Mouse (Mus musculus) induced T-regulatory cell, adult 2 months (primary cell): Measurements from ENCODE around the gene Manbal.

ENCODE experiments used
- DNase-seq: peaks from one replicate; pipeline ENCODE4 v3.0.0-alpha.2; 2012; ENCODE audit warnings: low read depth

Gene Manbal

DNA sequence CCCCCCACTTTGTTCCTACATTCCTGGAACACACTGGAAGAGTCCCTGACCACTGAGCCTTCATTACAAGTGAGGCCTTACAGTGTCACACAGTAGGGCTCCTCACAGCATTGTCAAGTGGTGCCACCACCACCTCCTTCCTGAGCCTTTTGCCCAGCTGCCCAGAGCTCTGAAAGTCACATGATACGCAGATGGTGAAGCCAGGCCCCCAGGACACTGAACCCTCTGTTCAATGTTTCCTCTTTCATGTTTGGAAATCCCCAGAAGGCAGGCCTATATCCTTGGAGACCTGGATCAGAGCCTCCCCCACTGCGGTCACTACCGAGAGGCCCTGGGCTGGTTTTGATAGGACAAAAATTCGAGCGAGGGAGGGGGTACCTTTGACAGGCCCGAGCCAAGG, 49.8 kb downstream of the Manbal start:
- DNase-seq = no peak

DNA sequence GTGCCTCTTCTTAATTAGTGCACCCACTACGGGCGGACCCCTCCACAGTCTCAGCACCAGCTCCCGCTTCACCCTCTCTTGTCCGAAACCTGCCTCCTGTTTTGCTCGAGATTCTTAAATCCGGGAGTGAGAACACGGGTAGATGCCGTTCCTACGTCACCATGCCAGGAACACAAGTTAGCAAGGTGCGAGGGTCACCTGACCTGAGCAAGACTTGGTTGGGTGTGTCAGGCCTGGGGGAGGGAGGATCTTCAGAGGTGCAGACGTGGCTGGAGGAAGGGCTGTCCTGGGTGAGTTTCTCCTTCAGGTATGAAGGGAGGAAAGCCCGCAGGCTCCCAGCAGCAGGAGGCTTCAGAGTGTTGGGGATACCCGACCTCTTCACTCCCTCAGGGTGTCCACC, 50.8 kb downstream of the Manbal start, which contains the start of gene Src:
TSS of gene Src (plus strand) at position 239 of the 400 bp plus-strand sequence.
- DNase-seq = peak; percentile 18

DNA sequence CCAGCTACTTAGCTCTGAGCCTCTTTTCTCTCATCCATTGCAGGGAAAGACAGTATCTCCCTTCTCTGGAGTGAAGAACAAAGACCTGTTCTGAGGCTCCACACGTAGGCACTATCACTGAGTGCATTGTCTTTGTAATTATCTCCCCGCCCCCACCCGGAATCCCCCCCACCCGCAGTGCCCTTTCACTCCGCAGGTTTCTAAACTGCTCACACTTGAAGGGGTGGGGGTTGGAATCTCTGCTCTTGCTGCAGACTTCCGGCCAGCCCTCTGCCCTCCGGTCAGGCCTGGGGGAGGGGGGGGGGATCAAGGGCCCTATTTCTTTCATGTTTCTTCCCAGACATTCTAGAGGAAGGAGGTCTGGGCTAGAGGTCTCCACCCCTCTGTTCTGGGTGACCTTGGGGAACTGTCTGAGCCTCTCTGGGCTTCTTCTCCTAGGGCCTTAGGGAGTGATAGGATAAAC, 51.2 kb downstream of the Manbal start:
- DNase-seq = peak; percentile 42

DNA sequence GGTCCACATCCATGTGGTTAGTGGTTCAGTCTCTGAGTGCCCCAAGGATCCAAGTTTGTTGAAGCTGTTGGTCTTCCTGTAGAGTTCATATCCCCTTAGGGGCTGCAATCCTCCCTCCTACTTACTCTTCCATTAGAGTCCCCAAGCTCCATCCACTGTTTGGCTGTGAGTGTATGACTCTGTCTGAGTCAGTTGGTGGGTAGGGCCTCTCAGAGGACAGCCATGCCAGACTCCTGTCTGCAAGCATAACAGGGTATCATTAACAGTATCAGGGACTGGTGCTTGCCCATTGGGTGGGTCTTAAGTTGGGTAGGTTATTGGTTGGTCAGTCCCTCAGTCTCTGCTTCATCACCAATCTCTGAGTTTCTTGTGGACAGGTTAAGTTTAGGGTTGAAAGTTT, 52.1 kb downstream of the Manbal start:
- DNase-seq = no peak

DNA sequence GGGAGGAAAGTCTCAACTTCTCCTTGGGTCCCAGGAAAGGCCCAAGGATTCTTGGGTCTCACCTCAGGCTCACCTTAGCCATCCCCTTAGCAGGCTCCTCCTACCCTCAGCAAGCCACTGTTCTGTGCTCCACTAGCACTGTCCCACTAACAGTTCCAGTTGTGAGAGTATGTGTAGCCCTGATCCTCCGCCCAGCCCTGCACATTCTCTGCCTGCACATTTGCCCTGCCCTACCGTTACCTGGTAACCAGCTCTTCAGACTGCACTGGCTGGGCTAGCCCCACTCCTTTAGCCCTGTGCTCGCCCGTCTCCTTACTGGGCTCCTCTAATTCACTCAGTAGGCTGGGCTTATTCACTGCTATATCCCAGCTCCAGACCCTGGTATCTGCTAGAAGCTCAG, 53.0 kb downstream of the Manbal start:
- DNase-seq = no peak

DNA sequence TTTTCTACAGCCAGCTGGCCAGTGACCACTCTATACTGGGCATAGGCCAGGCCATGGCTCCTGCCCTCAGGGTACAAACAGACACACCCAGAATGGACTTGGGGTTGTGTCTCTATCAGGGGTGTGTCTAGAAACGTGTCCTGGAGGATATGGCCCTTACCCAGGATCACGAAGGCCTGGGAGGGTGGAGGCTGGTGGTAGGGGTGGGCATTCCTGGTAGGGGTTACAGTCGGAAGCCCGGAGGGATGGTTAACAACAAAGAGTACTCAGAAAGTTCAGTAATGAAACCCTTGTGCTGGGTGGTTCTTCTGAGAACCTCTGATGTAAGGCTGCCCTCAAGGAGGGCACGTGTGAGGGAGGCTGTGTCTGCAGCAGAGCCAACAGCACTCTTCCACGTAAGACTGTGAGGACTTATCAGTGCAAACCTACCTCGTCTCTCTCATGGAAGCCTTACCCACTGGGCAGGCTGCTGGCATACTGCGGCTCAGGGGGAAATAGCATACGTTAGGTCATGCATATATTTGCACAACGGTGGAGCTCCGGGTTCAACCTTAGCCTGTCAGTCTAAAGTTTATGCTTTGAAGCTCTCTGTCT, 54.8 kb downstream of the Manbal start:
- no peak for DNase-seq

DNA sequence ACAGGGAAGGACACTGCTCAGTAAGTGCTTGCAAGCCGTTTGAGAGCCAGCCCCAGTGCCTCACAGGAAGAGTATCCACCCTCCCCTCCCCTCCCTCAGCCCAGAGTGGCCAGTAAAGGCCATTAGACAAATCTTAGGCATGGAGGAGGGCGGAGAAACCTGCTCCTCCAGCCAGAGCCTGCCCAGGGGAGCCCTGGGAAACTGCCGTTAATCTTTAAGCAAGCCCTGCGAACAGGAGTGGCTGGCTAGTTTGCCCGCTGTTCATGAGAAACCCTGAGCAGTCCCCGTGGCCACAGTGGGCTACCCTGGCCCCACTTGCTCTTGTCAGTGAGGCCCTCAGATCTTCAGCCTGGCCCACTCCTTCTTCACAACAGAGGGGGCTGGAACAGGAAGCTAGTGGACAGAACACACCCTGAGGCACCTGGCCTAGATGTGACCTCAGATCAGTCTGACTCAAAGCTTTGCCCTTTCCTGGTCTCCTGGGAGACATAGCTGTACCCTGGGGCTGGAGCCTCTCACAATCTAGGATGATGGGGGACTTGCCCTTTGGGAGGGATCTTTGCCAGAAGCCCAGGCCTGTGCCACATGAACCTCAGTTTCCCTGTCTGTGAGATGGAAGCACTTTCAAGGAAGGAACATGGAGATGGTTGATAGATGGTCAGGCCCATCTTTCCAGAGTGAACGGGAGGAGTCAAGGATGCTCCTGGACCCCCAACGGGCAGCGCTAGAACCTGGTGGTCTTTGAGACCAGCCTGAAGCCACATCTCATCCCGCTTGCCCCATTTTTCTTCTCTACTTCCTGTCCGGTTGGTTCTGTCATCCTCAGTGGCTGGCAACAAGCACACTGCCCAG, 55.7 kb downstream of the Manbal start:
- peak; percentile 18 for DNase-seq

DNA sequence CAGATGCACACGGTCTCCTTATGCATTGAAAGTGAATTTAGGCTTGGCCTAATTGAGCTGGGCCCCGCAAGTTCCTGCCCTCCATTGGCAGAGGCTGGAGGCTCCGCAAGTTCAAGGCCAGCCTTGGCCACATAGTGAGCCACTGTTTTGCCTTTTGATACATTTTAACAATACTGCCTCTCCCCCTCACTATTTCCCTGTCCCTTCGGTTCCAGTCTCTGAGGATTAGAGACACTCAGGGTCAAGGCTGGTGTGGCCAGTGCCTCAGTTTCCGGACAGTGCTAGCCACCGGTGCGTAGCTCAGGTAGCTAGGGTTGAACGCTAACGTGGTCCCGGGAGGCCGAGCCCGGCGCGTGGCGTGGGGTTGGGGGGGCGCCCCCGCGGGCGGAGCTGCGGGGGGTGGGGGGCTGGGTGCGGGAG, 56.3 kb downstream of the Manbal start:
- DNase-seq = no peak

DNA sequence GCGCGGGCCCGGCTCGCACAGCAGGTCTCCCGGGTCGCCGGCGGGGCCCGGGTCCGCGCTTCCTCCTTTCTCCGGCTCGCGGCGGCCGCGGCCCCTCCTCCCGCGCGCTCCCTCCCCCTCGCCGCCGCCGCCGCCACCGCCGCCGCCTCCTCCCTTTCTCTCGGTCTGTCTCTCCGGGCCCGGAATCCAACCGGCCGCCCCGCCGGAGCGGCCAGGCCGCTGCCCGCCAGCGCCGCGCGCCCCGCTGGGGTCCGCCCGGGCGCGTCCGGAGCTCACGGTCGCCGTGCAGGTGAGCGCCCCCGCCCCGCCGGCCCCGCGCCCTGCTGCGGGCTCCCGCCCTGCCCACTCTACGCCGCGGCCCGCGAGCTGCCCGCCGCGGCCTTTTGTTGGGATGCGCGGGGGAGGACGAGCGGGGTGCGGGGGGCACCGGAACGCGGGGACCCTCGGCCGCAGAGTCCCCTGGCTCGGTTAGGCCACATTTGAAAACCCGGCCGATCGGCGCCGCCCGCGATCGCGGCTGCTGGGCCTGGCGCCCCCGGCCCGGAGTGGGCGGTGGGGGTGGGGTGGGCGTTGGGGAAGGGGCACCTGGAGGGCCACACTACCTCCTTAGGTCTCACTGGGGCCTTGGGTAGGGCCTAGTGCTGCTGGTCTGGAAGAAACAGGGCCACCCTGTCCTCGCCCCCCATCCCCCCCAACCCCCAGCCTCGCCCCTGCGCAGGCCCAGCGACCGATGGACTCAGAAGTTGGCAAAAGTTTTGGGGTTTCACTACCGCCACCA, 56.9 kb downstream of the Manbal start:
- peak; percentile 62 for DNase-seq

DNA sequence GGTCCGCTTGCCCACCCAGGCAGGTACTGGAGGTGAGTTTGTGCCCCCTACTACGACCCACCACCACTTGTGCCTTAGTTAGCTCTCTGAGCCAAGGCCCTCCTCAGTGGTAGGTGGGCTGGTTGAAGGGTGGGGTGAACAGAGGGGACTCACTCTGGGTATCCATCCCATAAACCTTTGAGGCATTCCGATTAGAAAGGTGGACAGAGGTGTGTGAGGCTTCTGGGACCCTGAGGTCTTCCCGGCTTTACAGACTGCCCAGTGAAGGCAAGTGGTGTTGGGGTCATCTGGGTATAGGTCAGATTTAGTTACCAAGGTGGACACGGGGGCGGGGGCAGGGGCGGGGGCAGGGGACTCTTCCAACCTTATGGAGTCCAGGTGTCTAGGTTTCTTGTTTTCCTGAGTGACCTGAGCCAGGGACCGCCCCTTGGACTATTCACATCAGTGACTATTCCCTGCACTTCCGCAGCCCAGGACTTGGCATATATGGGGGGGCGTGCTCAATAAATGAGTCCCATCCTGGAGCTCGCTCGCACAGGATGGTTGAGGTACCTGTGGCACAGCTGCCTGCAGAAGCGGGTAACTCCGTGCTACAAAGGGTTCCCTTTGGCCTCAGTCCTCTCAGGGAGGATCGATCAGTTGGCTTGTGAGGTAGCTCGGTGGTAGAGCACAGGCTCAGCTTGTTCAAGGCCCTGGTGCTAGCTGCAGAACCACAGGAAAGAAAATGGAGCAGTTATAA, 57.7 kb downstream of the Manbal start:
- peak; percentile 29 for DNase-seq

DNA sequence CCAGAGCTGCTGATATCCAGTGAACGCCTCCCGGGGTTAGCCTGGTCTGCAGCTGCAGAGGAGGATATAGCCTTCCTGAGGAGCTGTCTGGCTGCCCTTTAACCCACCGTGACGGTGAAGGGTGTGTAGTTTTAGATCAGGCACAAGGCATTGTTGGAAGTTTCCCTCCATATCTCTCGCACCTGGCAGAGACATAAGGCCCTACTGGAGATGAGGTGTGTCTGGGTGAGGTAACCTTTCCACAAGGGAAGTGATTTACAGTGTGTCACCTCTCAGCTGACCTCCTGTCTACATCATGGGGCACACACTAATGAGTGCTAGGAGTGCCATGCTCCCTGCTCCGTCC, 58.2 kb downstream of the Manbal start:
- DNase-seq = peak; percentile 18

DNA sequence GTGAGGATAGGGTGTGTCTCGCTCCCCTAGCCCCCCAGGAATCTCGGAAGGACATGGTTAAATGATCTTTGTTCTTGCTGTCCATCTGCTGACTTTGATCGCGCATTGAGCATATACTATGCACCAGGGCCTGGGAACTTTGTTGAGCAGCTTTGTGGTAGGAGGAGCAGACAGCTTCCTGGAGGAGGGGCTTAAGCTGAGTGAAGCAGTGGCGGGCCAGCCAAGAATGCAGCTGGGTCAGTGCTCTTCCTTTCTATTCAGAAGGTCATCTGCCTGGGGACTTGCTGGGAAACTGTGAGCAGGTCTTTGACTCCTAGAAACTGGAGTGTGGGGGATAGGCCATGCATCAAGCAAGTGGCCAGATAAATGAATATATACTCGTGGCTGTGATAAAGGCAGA, 58.8 kb downstream of the Manbal start:
- DNase-seq = peak; percentile 35

DNA sequence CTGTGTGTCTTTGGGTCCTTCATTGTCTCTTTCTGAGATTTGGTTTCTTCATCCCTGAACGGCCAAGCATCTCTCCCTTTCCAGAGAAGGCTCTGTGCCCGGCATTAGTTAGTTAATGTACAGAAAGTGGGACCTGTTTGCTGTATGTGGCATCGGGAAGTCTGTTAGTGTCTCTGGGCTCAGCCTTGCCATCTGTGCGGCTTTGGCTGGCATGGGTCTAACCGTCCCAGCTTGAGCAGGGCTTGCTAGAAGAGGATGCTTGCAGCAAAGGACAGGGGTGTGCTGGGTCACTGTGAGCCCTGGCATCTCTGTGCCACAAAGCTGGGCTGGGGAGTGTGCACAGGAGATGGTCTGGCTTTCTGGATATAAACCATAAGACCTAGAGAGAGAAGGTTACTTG, 59.8 kb downstream of the Manbal start:
- DNase-seq = no peak

DNA sequence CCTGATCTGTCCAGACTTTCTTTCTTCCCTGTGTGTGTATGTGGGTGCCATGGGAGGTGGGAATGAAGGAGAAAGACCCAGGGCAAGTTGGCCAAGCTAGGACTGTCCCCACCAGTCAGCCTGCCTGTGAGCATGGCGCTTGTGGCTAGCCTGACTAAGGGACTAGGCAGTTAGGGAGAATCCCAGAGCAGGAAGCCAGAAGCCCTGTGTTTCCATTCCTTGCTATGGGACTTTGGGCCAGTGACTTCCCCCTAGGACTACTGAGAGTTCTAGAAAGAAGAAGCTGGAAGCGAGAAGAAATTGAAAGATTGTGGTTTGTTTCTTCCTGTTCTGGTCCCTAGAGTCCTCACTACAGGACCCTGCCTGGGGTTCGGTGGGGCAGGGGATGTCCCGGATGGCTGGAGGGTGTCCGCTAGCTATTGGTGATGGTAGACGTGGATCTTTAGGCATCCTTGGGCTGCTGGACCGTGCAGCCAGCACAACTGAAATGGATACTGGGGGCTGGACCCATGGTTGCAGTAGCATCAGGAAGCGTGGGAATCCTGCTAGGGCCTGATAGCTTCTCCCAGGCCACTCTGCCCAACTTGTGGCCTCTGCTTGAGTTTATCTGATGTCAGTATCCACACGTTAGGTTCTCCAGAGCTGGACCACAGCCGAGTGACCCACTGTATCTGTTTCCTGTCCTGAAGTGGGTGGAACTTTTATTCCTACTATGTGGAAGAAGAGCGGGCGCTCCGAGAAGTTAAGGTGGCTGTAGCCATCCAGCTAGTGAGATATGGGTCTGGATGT, 61.2 kb downstream of the Manbal start:
- no peak for DNase-seq

DNA sequence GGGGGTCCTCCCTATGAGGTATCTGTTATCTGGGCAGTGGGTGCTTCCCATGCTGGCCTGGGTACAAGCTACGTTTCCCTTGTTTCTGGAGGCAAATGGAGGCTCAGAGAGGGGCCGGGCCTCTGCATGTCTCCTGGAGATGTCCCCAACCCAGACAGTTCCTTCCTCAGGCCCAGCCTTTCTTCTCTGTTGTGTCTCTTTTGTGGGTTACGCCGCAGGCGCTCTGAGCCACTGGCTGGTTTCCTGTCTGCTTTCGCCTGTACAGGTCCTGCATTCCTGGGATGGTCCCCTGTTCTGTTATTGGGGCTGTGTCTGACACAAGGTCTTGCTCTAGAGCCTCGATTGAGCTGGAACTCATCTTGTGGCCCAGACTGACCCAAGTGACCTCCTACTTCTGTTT, 62.3 kb downstream of the Manbal start:
- DNase-seq = peak; percentile 42

DNA sequence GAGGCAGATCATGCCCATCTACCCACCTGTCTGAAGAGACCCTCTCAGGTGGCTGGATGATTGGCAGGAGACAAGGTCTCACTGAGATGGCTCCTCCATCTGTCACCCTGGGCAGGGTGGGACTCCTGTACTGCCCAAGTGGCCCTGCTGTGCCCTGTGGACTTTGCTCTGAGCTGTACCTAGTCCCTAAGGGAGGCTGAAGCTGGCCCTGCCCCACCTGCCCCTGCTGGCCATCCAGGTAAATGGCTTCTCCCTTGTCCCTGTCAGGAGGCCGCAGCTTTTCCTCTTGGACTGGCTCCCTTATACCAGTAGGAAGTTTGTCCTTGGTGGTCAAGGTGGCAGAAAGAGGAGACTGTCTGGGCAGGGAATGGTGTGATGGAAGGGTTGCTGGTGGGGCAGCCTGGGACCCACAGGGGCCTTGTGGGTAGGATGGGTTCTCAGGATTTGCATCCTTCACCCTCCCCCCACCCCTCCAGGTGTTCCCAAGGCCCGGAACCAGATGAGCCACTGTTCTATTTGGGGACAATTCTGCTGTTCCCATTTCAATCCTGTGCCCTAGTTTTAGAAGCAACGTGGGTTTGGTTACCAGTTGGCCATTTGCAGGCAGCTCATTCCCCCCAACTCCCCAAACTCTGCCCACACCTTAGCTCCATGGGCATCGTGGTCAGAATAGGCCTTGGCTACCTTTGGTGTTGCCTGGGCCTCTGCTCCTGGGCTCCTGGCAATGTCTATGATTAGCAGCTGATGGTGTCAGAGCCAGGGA, 63.5 kb downstream of the Manbal start:
- DNase-seq = no peak

DNA sequence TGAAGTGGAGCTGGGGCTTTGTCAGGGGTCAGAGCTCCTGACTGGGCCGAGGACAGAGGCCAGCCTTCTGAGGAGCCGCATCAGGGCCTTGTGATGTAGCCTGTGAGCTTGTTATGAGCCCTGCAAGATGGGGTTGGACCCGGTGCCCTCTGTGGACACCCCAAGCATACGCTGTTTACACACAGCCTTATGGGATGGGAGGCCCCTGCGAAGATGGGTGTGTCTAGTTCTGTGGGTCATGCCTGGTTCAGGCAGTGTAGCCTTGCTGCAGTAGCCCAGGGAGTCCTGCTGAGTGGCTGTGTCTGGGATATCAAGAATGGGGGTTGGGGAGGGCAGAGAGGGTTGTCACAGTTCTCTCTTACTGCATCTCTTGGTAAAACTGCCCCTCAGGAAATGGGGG, 64.5 kb downstream of the Manbal start:
- no peak for DNase-seq

DNA sequence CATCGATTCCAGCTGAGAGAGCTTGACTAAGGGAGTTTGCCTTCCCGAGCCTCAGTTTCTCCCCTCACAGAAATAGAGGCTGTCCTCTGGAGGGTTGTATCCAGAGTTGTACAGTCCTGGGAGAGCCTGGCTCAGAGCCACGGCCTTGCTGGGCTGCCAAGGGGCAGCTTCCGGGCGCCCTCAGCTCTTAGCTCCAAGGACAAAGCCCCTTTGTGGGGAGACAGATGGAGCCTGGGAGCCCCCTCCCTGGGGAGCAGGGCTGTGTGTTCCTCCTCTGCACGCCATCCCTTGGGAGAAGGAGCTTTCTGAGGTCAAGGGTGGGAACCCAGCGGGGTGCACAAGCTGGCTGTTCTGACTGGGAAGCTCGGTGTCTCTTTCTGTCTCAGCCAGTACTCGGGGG, 65.1 kb downstream of the Manbal start:
- no peak for DNase-seq

DNA sequence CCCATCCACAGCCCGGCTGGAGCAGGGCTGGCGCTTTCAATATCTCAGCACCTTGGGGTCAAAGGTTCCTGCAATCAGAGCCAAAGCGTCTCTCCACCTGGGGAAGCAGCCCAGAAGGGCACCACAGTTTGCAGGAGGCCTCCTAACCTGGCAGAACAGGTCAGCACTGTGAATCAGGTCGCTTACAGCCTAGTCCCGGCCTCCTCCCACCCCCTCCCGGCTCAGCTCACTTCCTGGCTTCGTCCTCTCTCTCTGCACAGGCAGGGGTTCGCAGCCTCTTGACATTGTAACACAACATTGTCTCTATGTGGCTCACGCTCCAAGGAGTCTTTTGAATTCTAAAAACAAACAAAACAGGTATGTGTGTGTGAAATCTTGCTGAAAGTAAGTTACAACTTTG, 66.6 kb downstream of the Manbal start:
- no peak for DNase-seq

DNA sequence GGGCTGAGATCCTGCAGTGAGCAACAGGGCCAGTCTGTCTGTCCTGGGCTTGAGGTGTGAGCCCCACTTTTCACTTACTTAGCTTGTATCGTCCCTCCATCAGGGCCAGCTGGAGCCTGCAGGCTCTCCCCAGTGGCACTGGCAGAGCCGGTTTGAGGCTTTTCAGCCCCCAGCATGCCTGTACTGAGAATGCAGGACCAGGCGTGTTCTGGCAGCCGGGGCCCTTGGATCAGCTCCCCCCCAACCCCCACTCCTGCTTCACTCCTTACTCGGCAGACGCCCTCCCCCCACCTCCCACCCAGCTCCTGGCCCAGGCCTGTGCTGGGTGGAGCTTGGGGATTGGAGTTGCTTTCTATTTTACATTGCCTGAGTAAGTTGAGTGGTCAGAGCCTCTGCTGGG, 67.1 kb downstream of the Manbal start:
- DNase-seq = no peak

DNA sequence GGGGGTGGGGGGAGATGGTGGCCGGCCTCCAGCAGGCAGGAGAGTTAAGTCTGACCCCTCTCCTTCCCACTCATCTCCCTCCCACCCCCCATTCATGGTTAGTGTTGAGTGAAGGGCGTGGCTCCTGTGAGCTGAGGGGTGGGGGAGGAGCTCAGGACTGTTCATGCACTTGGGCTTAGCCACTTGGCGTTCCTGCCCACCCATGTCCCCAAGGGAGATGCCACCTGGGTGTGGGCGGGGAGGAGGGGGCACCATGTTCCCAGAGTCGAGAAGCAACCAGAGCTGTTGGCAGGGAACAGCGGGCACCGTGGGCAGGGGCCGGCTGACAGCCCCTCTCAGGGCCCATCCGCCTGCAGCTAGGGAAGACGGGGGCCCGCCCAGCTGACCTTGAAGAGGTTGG, 69.1 kb downstream of the Manbal start:
- no peak for DNase-seq
